Mouse (Mus musculus): Measurements from ENCODE around the gene H2-T24. TPM values are rescaled to one million over a fixed set of nuclear protein-coding genes. Genes with fewer than 3 reads are reported as not detected.
"Not testable (repeated sequence)": the region's sequence is repeated elsewhere in the genome, so short reads cannot be mapped to it uniquely, and the experiment has no call there.

The H2-T24 gene
- not detected in 2 replicates for polyA plus RNA-seq (2012; ENCODE audit: insufficient read depth, insufficient read length, low replicate concordance, missing spikeins)

DNA sequence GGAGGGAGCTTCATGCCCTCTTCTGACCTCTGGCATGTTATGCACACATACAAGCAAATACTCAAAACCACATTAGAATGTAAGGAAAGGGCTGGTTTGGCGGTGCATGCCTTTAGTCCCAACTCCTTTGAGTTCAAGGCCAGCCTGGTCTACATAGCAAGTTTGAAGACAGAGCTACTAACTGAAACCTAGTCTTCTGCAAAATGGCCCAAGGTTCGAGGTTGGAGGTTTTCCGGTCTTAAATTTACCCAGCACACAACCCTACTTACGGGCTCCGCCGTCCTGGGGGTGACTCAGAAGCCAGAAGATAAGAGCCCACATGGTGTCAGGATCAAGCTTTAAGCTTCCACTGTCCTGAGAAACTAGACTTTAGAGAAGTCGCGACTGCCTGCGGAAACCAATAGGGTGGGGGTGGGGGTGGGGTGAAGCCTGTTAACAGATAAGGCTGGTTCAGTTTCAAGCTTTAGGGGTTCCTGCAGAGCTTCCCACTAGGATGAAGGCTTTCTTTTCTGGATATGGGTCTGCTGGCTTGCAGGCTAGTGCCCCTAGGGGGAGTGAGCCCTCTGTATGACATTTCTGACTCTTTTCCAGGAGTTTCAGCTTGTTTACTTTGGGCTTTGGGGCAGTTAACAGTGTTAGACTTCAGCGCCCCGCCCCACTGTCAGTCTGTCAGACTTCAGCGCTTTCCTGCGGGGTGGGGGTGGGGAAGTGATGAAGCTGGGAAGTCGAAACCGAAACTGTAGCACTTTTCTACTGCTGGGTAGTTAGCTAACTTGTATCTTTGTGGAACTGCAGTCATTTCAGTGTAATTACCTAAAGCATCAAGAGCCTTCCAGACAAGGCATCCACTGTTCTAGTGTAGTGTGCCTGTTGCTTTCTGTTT, at the start of gene H2-T24:
Gene H2-T24 (minus strand): TSS at position 370 of the 883 bp plus-strand sequence.
- Histone ChIP-seq H3K27ac (ENCODE audit: insufficient read depth, low read depth, low read length) (peak within 1 kb of the TSS; percentile 20; the same call in 1 of the 2 replicates), H3K4me1 (ENCODE audit: control insufficient read depth, insufficient read depth, low read length) (peaks cover 14% of the 10 kb centered on the region), H3K4me3 (ENCODE audit: insufficient read depth, low read depth, low read length) (peak within 1 kb of the TSS; percentile 5; the same call in 1 of the 2 replicates)
- TF ChIP-seq POLR2A (IDR thresholded peaks at IDR 0.05; ENCODE audit: insufficient read depth, low read depth, low read length) (no peak), CTCF (IDR thresholded peaks at IDR 0.05; ENCODE audit: insufficient read depth, low read depth, low read length) (no peak)
- WGBS, result 28% methylated on average over 15 of the region's 15 CpGs

- no peak overlapping the region for H3K4me3 ChIP-seq (ENCODE audit: insufficient read depth, low read depth, low read length)
- H3K4me1 ChIP-seq (ENCODE audit: control insufficient read depth, insufficient read depth, low read length), result no peaks in the 10 kb centered on the region
- no peak for TF ChIP-seq POLR2A (IDR thresholded peaks at IDR 0.05; ENCODE audit: insufficient read depth, low read depth, low read length)
- TF ChIP-seq CTCF (IDR thresholded peaks at IDR 0.05; ENCODE audit: insufficient read depth, low read depth, low read length), result no peak
- 18% methylated on average over 2 of the region's 2 CpGs for WGBS
- H3K27ac ChIP-seq (ENCODE audit: insufficient read depth, low read depth, low read length), result no peak overlapping the region
Measured at GRCm38 (mm10) chr17:36060829-36061228, 40.5 kb upstream of the H2-T24 start.

DNA sequence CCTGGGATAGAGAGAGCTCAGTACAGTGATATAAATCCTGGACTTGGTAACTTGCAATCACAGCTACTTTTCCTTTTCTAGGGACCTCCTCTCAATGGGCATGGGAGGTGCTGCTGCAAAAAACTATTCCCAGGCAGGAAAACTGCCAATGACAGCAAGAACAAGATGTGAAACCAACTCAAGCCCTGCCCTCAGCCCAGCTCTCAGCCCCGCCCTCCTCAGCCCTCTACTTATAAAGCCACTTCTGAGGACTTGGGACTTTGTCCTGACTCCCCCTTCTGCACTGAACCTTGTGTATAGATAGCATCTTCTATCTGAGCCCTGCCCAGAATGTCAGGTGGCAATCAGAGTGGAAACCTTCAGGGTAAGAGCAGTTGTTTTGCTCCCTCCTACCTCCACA, 38.0 kb upstream of the H2-T24 start, which contains the start of gene Gm11127:
Gene Gm11127 (minus strand): TSS at position 10 of the 400 bp plus-strand sequence.
- not testable (repeated sequence) for H3K4me3 ChIP-seq (ENCODE audit: insufficient read depth, low read depth, low read length); H3K27ac ChIP-seq (ENCODE audit: insufficient read depth, low read depth, low read length); H3K4me1 ChIP-seq (ENCODE audit: control insufficient read depth, insufficient read depth, low read length)
- 89% methylated on average over 1 of the region's 1 CpGs for WGBS

DNA sequence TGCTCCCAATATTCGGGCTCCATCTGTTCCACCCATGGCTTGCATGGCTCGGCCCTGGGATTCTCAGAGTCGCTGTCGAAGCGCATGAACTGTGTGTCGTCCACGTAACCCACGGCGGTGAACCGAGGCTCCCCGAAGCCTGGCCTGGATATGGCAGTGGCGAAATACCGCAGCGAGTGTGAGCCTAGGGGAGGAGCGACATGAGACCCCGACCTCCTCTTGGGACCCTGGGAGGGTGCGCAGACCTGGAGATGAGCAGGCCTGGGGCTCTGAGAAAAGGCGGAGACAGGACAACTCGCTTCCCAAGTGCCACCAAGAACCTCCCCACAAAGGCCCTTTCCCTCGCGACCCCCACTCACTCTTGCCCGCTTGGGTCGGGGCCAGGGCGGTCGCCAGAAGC, 37.6 kb upstream of the H2-T24 start:
- not testable (repeated sequence) for H3K27ac ChIP-seq (ENCODE audit: insufficient read depth, low read depth, low read length); H3K4me1 ChIP-seq (ENCODE audit: control insufficient read depth, insufficient read depth, low read length); H3K4me3 ChIP-seq (ENCODE audit: insufficient read depth, low read depth, low read length)
- WGBS, result 90% methylated on average over 24 of the region's 25 CpGs

GRCm38 (mm10) chr17:36043286-36043685, 22.9 kb upstream of the H2-T24 start:
- Histone ChIP-seq H3K4me3 (ENCODE audit: insufficient read depth, low read depth, low read length) (peak overlapping the region; percentile 56), H3K4me1 (ENCODE audit: control insufficient read depth, insufficient read depth, low read length) (peaks cover 7% of the 10 kb centered on the region; the same call in 1 of the 2 replicates), H3K27ac (ENCODE audit: insufficient read depth, low read depth, low read length) (no peak overlapping the region)
- 79% methylated on average over 3 of the region's 3 CpGs for WGBS
- TF ChIP-seq POLR2A (IDR thresholded peaks at IDR 0.05; ENCODE audit: insufficient read depth, low read depth, low read length) (no peak), CTCF (IDR thresholded peaks at IDR 0.05; ENCODE audit: insufficient read depth, low read depth, low read length) (no peak)

GRCm38 (mm10) chr17:36042610-36043169, 22.3 kb upstream of the H2-T24 start, which contains the start of the genes H2-T22 and Gm6034:
Gene H2-T22, minus strand, starts transcription at chr17:36042747.
Gene Gm6034, plus strand, starts transcription at chr17:36042961.
- H3K4me3 ChIP-seq (ENCODE audit: insufficient read depth, low read depth, low read length), result peak within 1 kb of the TSS; percentile 56
- H3K4me1 ChIP-seq (ENCODE audit: control insufficient read depth, insufficient read depth, low read length); H3K27ac ChIP-seq (ENCODE audit: insufficient read depth, low read depth, low read length): not testable (repeated sequence)
- 0% methylated on average over 12 of the region's 12 CpGs for WGBS
- peak; percentile 55; the same call in 1 of the 2 replicates for TF ChIP-seq POLR2A (IDR thresholded peaks at IDR 0.05; ENCODE audit: insufficient read depth, low read depth, low read length)

DNA sequence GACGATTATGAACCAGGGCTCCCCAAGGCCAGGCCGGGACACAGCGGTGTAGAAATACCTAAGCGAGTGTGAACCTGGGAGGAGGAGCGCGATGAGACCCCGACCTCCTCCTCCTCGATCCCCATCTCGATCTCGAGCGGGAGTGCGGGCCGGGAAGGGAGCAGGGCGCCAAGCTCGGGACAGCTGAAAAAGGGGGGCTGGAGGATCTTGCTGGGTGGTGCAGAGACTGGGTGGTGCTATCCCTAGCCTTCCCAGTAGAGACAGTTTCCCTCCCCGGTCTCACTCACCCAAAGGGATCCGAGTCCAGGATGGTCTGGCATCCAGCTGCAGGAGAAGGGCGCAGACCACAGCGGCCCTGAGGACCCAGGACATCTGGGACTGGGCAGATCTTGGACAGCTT, 21.7 kb upstream of the H2-T24 start:
- 0 out of 2 replicates have a peak, but pooled peaks have one; percentile 7 for TF ChIP-seq POLR2A (IDR thresholded peaks at IDR 0.05; ENCODE audit: insufficient read depth, low read depth, low read length)
- not testable (repeated sequence) for H3K4me1 ChIP-seq (ENCODE audit: control insufficient read depth, insufficient read depth, low read length); H3K27ac ChIP-seq (ENCODE audit: insufficient read depth, low read depth, low read length)
- 1% methylated on average over 19 of the region's 19 CpGs for WGBS
- H3K4me3 ChIP-seq (ENCODE audit: insufficient read depth, low read depth, low read length), result peak overlapping the region; percentile 52

- not testable (repeated sequence) for H3K4me3 ChIP-seq (ENCODE audit: insufficient read depth, low read depth, low read length); H3K4me1 ChIP-seq (ENCODE audit: control insufficient read depth, insufficient read depth, low read length); H3K27ac ChIP-seq (ENCODE audit: insufficient read depth, low read depth, low read length)
- 86% methylated on average over 2 of the region's 2 CpGs for WGBS
Measured at GRCm38 (mm10) chr17:36040604-36041003, 20.2 kb upstream of the H2-T24 start.

DNA sequence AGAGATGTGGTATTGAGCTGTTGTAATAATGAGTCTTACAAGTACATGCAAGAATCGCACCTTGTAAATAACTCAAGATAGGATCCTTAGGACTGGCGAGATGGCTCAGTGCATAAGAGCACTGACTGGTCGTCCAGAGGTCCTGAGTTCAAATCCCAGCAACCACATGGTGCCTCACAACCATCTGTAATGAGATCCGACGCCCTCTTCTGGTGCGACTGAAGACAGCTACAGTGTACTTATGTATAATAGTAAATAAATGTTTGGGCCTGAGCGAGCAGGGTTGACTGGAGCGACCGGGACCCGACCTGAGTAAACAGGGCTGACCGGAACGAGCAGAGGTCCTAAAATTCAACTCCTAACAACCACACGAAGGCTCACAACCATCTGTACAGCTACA, 15.8 kb upstream of the H2-T24 start:
- not testable (repeated sequence) for H3K4me3 ChIP-seq (ENCODE audit: insufficient read depth, low read depth, low read length); H3K27ac ChIP-seq (ENCODE audit: insufficient read depth, low read depth, low read length)
- peaks cover 13% of the 10 kb centered on the region for H3K4me1 ChIP-seq (ENCODE audit: control insufficient read depth, insufficient read depth, low read length)
- 89% methylated on average over 13 of the region's 13 CpGs for WGBS

DNA sequence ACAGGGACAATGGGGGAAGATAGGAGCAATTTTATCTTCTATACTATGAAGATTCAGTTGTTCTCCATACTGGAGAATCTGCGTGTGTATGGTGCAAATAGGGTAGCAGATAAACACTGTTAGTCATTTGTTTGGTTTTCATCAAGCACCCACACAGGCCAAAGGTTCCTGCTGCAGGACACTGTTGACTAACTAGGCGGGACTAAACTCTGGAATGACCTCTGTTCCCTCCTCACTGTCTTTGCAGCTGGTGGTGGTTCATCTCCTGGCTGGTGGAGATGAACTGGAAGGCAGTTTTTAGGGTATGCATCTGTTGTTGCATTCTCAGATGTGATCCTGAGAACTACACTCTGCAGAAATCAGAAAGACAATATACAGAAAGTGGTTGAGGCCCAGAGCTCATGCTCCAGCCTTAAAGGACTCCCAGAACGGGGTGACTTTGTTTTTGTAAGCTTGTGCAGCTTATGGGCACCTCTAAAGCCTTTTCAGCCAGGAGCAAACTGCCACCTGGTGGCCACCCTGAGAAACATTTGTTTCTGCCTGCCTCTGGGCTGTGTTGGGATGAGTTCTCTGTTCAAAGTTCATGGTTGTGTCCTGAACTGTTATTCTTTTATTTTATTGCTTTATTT, 14.8 kb upstream of the H2-T24 start:
- WGBS, result 41% methylated on average over 3 of the region's 3 CpGs
- H3K27ac ChIP-seq (ENCODE audit: insufficient read depth, low read depth, low read length); H3K4me3 ChIP-seq (ENCODE audit: insufficient read depth, low read depth, low read length): not testable (repeated sequence)
- peaks cover 12% of the 10 kb centered on the region for H3K4me1 ChIP-seq (ENCODE audit: control insufficient read depth, insufficient read depth, low read length)

- peaks cover 12% of the 10 kb centered on the region for H3K4me1 ChIP-seq (ENCODE audit: control insufficient read depth, insufficient read depth, low read length)
- H3K4me3 ChIP-seq (ENCODE audit: insufficient read depth, low read depth, low read length); H3K27ac ChIP-seq (ENCODE audit: insufficient read depth, low read depth, low read length): not testable (repeated sequence)
- WGBS, result 75% methylated on average over 3 of the region's 3 CpGs
Measured at GRCm38 (mm10) chr17:36034524-36034923, 14.2 kb upstream of the H2-T24 start.

- H3K27ac ChIP-seq (ENCODE audit: insufficient read depth, low read depth, low read length), result not testable (repeated sequence)
- WGBS, result 1% methylated on average over 25 of the region's 25 CpGs
- Histone ChIP-seq H3K4me1 (ENCODE audit: control insufficient read depth, insufficient read depth, low read length) (peaks cover 12% of the 10 kb centered on the region), H3K4me3 (ENCODE audit: insufficient read depth, low read depth, low read length) (peak within 1 kb of the TSS; percentile 58)
Measured at GRCm38 (mm10) chr17:36032351-36032875, 12.1 kb upstream of the H2-T24 start, which contains the start of gene H2-T23. Gene H2-T23, minus strand, starts transcription at chr17:36032855.

Data from olfactory bulb, adult 2 months (tissue).